Mouse (Mus musculus) cortical plate, adult 2 months (tissue): Measurements from ENCODE around the gene Nhlrc3.

Experiments used
- CTCF ChIP-seq: fragments of 200-500 bp; IDR thresholded peaks from 2 replicates; pipeline ENCODE4 v1.5.1; 2011; ENCODE audit warnings: mild to moderate bottlenecking, control low read depth, low read length; ENCODE audit not compliant: insufficient read depth; ENCODE audit errors: extremely low read depth
- POLR2A ChIP-seq: fragments of 200-500 bp; IDR thresholded peaks from 2 replicates; pipeline ENCODE4 v1.6.1; 2011; ENCODE audit warnings: mild to moderate bottlenecking, low read length, control low read depth; ENCODE audit not compliant: insufficient read depth; ENCODE audit errors: extremely low read depth

DNA sequence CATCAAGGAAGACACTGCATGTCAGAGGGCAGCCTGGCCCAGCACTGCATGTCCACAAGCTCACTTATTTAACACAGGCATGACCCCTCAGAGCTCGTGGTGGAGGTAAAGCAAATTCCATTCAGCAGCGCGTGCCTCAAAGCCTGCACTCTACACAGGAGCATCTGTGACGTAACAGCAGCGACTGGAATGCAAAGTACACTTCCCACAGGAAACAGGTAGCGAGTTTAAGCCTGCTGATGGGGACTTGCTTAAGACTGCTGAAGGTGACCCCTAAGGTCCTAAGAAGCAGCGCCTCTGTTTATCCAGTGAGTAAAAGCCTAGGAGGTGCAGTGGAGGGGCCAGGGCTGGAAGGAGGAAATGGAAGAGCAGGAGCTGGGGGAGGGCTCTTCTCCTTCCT is 8.1 kb downstream of the Nhlrc3 start:
- TF ChIP-seq CTCF (no peak), POLR2A (no peak)
